Mouse (Mus musculus) kidney, embryonic 16.5 days (tissue): ENCODE data around the gene Peli2. TPM values are rescaled to one million over a fixed set of nuclear protein-coding genes. Genes with fewer than 3 reads are reported as not detected.

ENCODE experiments used
- ATAC-seq: fragments of 200-750 bp; cut with Nextera tagmentation; 2 replicates; pipeline ENCODE4 v1.8.0; 2017; ENCODE audit warnings: moderate TSS enrichment; ENCODE audit not compliant: low FRiP score, low TSS enrichment
- H3K27ac ChIP-seq: fragments of 300-500 bp; sonication (generic); 2 replicates; pipeline ENCODE4 v1.5.1; 2014; ENCODE audit warnings: low read length
- H3K27me3 ChIP-seq: fragments of 300-500 bp; sonication (generic); 2 replicates; pipeline ENCODE4 v1.6.1; 2014; ENCODE audit warnings: low read length, control low read depth, mixed read lengths; ENCODE audit not compliant: insufficient read depth
- H3K36me3 ChIP-seq: fragments of 300-500 bp; sonication (generic); 2 replicates; pipeline ENCODE4 v1.6.1; 2014; ENCODE audit warnings: low read length, control low read depth, mixed read lengths; ENCODE audit not compliant: insufficient read depth
- H3K4me1 ChIP-seq: fragments of 300-500 bp; sonication (generic); 2 replicates; pipeline ENCODE4 v1.6.1; 2014; ENCODE audit warnings: low read length, control low read depth, mixed read lengths; ENCODE audit not compliant: insufficient read depth
- H3K4me2 ChIP-seq: fragments of 300-500 bp; sonication (generic); replicated peaks from 2 replicates; pipeline ENCODE4 v1.6.1; 2014; ENCODE audit warnings: low read depth, low read length
- H3K4me3 ChIP-seq: fragments of 300-500 bp; sonication (generic); 2 replicates; pipeline ENCODE4 v1.5.1; 2014; ENCODE audit warnings: mild to moderate bottlenecking, low read length
- H3K9ac ChIP-seq: fragments of 300-500 bp; sonication (generic); replicated peaks from 2 replicates; pipeline ENCODE4 v1.6.1; 2014; ENCODE audit warnings: low read length
- H3K9me3 ChIP-seq: fragments of 300-500 bp; sonication (generic); 2 replicates; pipeline ENCODE4 v1.6.1; 2016; ENCODE audit warnings: low read length, control low read depth
- WGBS: fragments of 180-500 bp; shearing (Covaris S2); extraction: QIAGEN DNeasy Blood & Tissue Kit; methylation state at CpG from one replicate; pipeline ENCODE4 v1.1.7; 2014; 5-methylcytosine and 5-hydroxymethylcytosine counted together
- polyA plus RNA-seq: library from polyadenylated mRNA; unstranded; fragments of >200 nt; fragmentation: Nextera tagmentation; extraction: Ambion mirVana; gene quantifications from 2 replicates; pipeline ENCODE4 v1.2.1, GENCODE M21; 2015

Gene Peli2
- polyA plus RNA-seq, 1 experiment from 2014 or later: 8.6 TPM

GRCm38 (mm10) chr14:48157835-48158234 is 37.2 kb downstream of the Peli2 start:
- H3K36me3 ChIP-seq: no peaks in the 10 kb centered on the region; the same call in 1 of the 2 replicates
- no peaks in the 10 kb centered on the region; the same call in 1 of the 2 replicates for H3K4me1 ChIP-seq
- no peak overlapping the region for H3K27ac ChIP-seq
- H3K4me2 ChIP-seq: no peak overlapping the region
- WGBS: 82% methylated on average over 8 of the region's 8 CpGs
- H3K4me3 ChIP-seq: no peak overlapping the region
- no peak overlapping the region for H3K9ac ChIP-seq
- no peaks in the 10 kb centered on the region for H3K27me3 ChIP-seq
- no peaks in the 10 kb centered on the region for H3K9me3 ChIP-seq
- no peak for ATAC-seq

DNA sequence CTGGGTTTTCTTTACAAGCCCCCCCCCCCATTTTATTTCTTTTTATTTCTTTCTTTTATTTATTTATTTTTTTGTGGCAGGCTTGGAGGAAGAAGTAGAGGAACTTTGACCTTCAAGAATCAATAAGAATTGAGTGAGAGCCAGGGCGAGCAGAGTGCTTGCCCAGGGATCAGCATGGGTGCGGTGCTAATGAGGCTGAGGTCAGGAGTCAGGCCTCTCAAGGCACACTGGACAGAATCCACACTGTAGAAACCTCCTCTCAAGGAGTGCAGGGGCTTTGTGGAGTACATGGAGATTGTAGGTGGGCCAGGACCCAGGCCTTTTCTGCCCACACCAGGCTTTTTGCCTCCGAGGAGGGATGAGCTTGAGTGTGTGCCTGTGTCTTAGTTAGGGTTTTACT is 38.8 kb downstream of the Peli2 start:
- no peak overlapping the region for H3K4me2 ChIP-seq
- no peaks in the 10 kb centered on the region for H3K27me3 ChIP-seq
- H3K9me3 ChIP-seq: no peaks in the 10 kb centered on the region
- no peak; the same call in 1 of the 2 replicates for ATAC-seq
- no peak overlapping the region for H3K9ac ChIP-seq
- H3K4me3 ChIP-seq: no peak overlapping the region
- no peaks in the 10 kb centered on the region; the same call in 1 of the 2 replicates for H3K36me3 ChIP-seq
- H3K27ac ChIP-seq: no peak overlapping the region
- WGBS: 78% methylated on average over 3 of the region's 3 CpGs
- H3K4me1 ChIP-seq: peaks cover 2% of the 10 kb centered on the region; the same call in 1 of the 2 replicates

- WGBS: 90% methylated on average over 14 of the region's 14 CpGs
- H3K4me2 ChIP-seq: no peak overlapping the region
- H3K36me3 ChIP-seq: no peaks in the 10 kb centered on the region; the same call in 1 of the 2 replicates
- H3K27me3 ChIP-seq: no peaks in the 10 kb centered on the region
- no peak overlapping the region for H3K27ac ChIP-seq
- no peaks in the 10 kb centered on the region for H3K9me3 ChIP-seq
- H3K4me3 ChIP-seq: no peak overlapping the region
- ATAC-seq: no peak
- H3K9ac ChIP-seq: no peak overlapping the region
- H3K4me1 ChIP-seq: peaks cover 12% of the 10 kb centered on the region
Observed at GRCm38 (mm10) chr14:48162446-48162845, 41.8 kb downstream of the Peli2 start.

DNA sequence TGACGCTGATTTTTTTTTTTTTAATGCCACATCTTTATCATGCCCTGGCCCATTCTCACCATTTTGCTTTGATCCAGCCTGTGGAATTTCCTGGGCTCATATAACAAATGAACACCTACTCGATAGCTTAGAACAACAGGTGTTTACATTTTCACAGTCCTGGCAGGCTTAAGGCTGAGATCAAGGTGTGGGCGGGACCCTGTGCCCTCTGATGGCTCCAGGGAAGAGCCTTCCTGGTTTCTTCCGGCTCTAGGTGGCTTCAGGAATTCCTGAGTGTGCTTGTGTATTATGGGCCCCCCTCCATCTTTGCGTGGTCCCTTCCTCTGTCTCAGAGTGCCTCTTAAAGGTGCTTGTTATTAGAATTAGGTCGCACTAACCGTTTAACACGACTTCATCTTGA is 44.3 kb downstream of the Peli2 start:
- Histone ChIP-seq H3K4me2 (no peak overlapping the region), H3K9me3 (no peaks in the 10 kb centered on the region), H3K36me3 (no peaks in the 10 kb centered on the region; the same call in 1 of the 2 replicates), H3K9ac (no peak overlapping the region), H3K4me3 (no peak overlapping the region), H3K27ac (no peak overlapping the region), H3K27me3 (no peaks in the 10 kb centered on the region), H3K4me1 (peaks cover 17% of the 10 kb centered on the region)
- WGBS: 39% methylated on average over 8 of the region's 8 CpGs
- no peak for ATAC-seq

- Histone ChIP-seq H3K27ac (no peak overlapping the region), H3K27me3 (no peaks in the 10 kb centered on the region), H3K36me3 (no peaks in the 10 kb centered on the region; the same call in 1 of the 2 replicates), H3K4me3 (no peak overlapping the region), H3K4me1 (peaks cover 22% of the 10 kb centered on the region), H3K4me2 (no peak overlapping the region), H3K9ac (no peak overlapping the region), H3K9me3 (no peaks in the 10 kb centered on the region)
- no peak for ATAC-seq
- 88% methylated on average over 9 of the region's 9 CpGs for WGBS
Observed at GRCm38 (mm10) chr14:48166396-48166795, 45.8 kb downstream of the Peli2 start.

- no peaks in the 10 kb centered on the region for H3K27me3 ChIP-seq
- no peaks in the 10 kb centered on the region for H3K36me3 ChIP-seq
- peaks cover 27% of the 10 kb centered on the region for H3K4me1 ChIP-seq
- no peak overlapping the region for H3K27ac ChIP-seq
- H3K4me3 ChIP-seq: no peak overlapping the region
- no peak overlapping the region for H3K9ac ChIP-seq
- no peak for ATAC-seq
- no peaks in the 10 kb centered on the region for H3K9me3 ChIP-seq
- 51% methylated on average over 3 of the region's 3 CpGs for WGBS
- H3K4me2 ChIP-seq: no peak overlapping the region
Observed at GRCm38 (mm10) chr14:48167020-48167419, 46.4 kb downstream of the Peli2 start.

- Histone ChIP-seq H3K9ac (no peak overlapping the region), H3K27ac (no peak overlapping the region), H3K9me3 (no peaks in the 10 kb centered on the region), H3K4me3 (no peak overlapping the region), H3K4me2 (no peak overlapping the region), H3K36me3 (no peaks in the 10 kb centered on the region), H3K27me3 (no peaks in the 10 kb centered on the region), H3K4me1 (peaks cover 29% of the 10 kb centered on the region)
- no peak for ATAC-seq
- WGBS: 47% methylated on average over 6 of the region's 6 CpGs
Observed at GRCm38 (mm10) chr14:48168116-48168515, 47.5 kb downstream of the Peli2 start.

GRCm38 (mm10) chr14:48169970-48170369 is 49.3 kb downstream of the Peli2 start:
- Histone ChIP-seq H3K36me3 (no peaks in the 10 kb centered on the region), H3K27me3 (no peaks in the 10 kb centered on the region), H3K4me2 (no peak overlapping the region), H3K4me3 (no peak overlapping the region), H3K9me3 (no peaks in the 10 kb centered on the region), H3K27ac (no peak overlapping the region), H3K9ac (no peak overlapping the region), H3K4me1 (peaks cover 21% of the 10 kb centered on the region)
- ATAC-seq: no peak
- 59% methylated on average over 7 of the region's 7 CpGs for WGBS

DNA sequence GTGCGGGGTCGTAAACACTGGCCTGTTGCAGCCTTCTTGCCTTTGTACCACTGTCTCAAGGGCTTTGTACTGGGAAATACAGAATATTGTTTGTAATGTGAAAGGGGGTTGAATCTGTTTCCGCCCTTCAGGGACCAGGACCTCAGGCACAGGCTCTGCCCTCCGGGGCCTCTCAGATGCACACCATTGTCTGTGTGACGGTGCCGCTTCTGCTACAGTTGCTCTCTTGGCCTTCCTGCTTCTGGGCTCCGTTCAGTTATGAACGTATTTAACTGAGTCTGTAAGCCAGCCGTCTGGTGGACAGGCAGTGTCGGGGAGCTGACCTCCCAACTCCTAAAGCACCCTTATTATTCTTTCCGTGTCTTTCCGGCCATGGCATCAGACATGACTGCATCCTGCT is 50.6 kb downstream of the Peli2 start:
- Histone ChIP-seq H3K4me1 (peaks cover 17% of the 10 kb centered on the region), H3K9ac (no peak overlapping the region), H3K4me3 (no peak overlapping the region), H3K27ac (no peak overlapping the region), H3K27me3 (no peaks in the 10 kb centered on the region), H3K36me3 (no peaks in the 10 kb centered on the region), H3K9me3 (no peaks in the 10 kb centered on the region), H3K4me2 (no peak overlapping the region)
- ATAC-seq: no peak
- WGBS: 53% methylated on average over 12 of the region's 12 CpGs

GRCm38 (mm10) chr14:48172026-48172425 is 51.4 kb downstream of the Peli2 start:
- Histone ChIP-seq H3K4me2 (no peak overlapping the region), H3K27me3 (no peaks in the 10 kb centered on the region), H3K9me3 (no peaks in the 10 kb centered on the region), H3K27ac (no peak overlapping the region), H3K4me1 (peaks cover 17% of the 10 kb centered on the region), H3K9ac (no peak overlapping the region), H3K36me3 (no peaks in the 10 kb centered on the region), H3K4me3 (no peak overlapping the region)
- WGBS: 48% methylated on average over 8 of the region's 8 CpGs
- ATAC-seq: peak; percentile 76
